Mouse (Mus musculus) hindbrain, embryonic 16.5 days (tissue): ENCODE results near the gene Ddi2. TPM values are rescaled to one million over a fixed set of nuclear protein-coding genes. Genes with fewer than 3 reads are reported as not detected.

Experiments
- ATAC-seq: fragments of 200-750 bp; cut with Nextera tagmentation; 2 replicates; pipeline ENCODE4 v1.8.0; 2017; ENCODE audit warnings: moderate TSS enrichment, moderate library complexity
- H3K27ac ChIP-seq: fragments of 300-500 bp; sonication (generic); 2 replicates; pipeline ENCODE4 v1.5.1; 2014; ENCODE audit warnings: low read depth, mild to moderate bottlenecking, control low read depth, low read length, moderate library complexity
- H3K27me3 ChIP-seq: fragments of 300-500 bp; sonication (generic); replicated peaks from 2 replicates; pipeline ENCODE4 v1.6.1; 2014; ENCODE audit warnings: low read length; ENCODE audit not compliant: control insufficient read depth, insufficient read depth
- H3K36me3 ChIP-seq: fragments of 300-500 bp; sonication (generic); 2 replicates; pipeline ENCODE4 v1.6.1; 2014; ENCODE audit warnings: mild to moderate bottlenecking, low read length, moderate library complexity, mixed read lengths; ENCODE audit not compliant: control insufficient read depth, insufficient read depth
- H3K4me1 ChIP-seq: fragments of 300-500 bp; sonication (generic); 2 replicates; pipeline ENCODE4 v1.6.1; 2014; ENCODE audit warnings: low read depth, low read length; ENCODE audit not compliant: control insufficient read depth, insufficient read depth
- H3K4me2 ChIP-seq: fragments of 300-500 bp; sonication (generic); 2 replicates; pipeline ENCODE4 v1.6.1; 2014; ENCODE audit warnings: mild to moderate bottlenecking, low read length, control low read depth, moderate library complexity
- H3K4me3 ChIP-seq: fragments of 300-500 bp; sonication (generic); 2 replicates; pipeline ENCODE4 v1.5.1; 2014; ENCODE audit warnings: mild to moderate bottlenecking, low read length, control low read depth, moderate library complexity
- H3K9ac ChIP-seq: fragments of 300-500 bp; sonication (generic); 2 replicates; pipeline ENCODE4 v1.6.1; 2014; ENCODE audit warnings: low read depth, mild to moderate bottlenecking, control low read depth, low read length, moderate library complexity
- H3K9me3 ChIP-seq: fragments of 300-500 bp; sonication (generic); 2 replicates; pipeline ENCODE4 v1.6.1; 2014; ENCODE audit warnings: mild to moderate bottlenecking, low read length, moderate library complexity; ENCODE audit not compliant: control insufficient read depth
- WGBS: fragments of 180-500 bp; shearing (Covaris S2); extraction: QIAGEN DNeasy Blood & Tissue Kit; methylation state at CpG from one replicate; pipeline ENCODE4 v1.1.7; 2014; 5-methylcytosine and 5-hydroxymethylcytosine counted together
- polyA plus RNA-seq: library from polyadenylated mRNA; unstranded; fragments of >200 nt; fragmentation: Nextera tagmentation; extraction: Ambion mirVana; gene quantifications from 2 replicates; pipeline ENCODE4 v1.2.1, GENCODE M21; 2015

Ddi2 gene
- polyA plus RNA-seq, 1 experiment from 2014 or later: 11.0 TPM

- H3K4me1 ChIP-seq: no peaks in the 10 kb centered on the region; the same call in 1 of the 2 replicates
- H3K9ac ChIP-seq: no peak overlapping the region
- no peaks in the 10 kb centered on the region for H3K9me3 ChIP-seq
- H3K36me3 ChIP-seq: peaks cover 36% of the 10 kb centered on the region
- WGBS: 82% methylated on average over 8 of the region's 8 CpGs
- H3K27ac ChIP-seq: no peak overlapping the region
- no peak overlapping the region for H3K4me3 ChIP-seq
- H3K4me2 ChIP-seq: no peak overlapping the region
- no peaks in the 10 kb centered on the region for H3K27me3 ChIP-seq
- no peak for ATAC-seq
Measured at GRCm38 (mm10) chr4:141686525-141686924, 36.7 kb downstream of the Ddi2 start.

- no peaks in the 10 kb centered on the region for H3K27me3 ChIP-seq
- no peak overlapping the region for H3K9ac ChIP-seq
- H3K4me3 ChIP-seq: no peak overlapping the region
- no peak for ATAC-seq
- no peaks in the 10 kb centered on the region; the same call in 1 of the 2 replicates for H3K4me1 ChIP-seq
- no peaks in the 10 kb centered on the region for H3K9me3 ChIP-seq
- no peak overlapping the region for H3K4me2 ChIP-seq
- no peak overlapping the region for H3K27ac ChIP-seq
- peaks cover 32% of the 10 kb centered on the region for H3K36me3 ChIP-seq
- WGBS: 94% methylated on average over 3 of the region's 3 CpGs
Measured at GRCm38 (mm10) chr4:141686093-141686492, 37.1 kb downstream of the Ddi2 start.

GRCm38 (mm10) chr4:141685499-141685898 is 37.7 kb downstream of the Ddi2 start, which contains the start of gene Rsc1a1:
Rsc1a1 (minus strand) TSS chr4:141685599.
- no peak within 1 kb of the TSS for H3K9ac ChIP-seq
- no peak within 1 kb of the TSS for H3K27ac ChIP-seq
- H3K27me3 ChIP-seq: no peaks in the 10 kb centered on the region
- H3K36me3 ChIP-seq: peaks cover 27% of the 10 kb centered on the region
- WGBS: 96% methylated on average over 6 of the region's 6 CpGs
- H3K4me2 ChIP-seq: no peak within 1 kb of the TSS
- H3K9me3 ChIP-seq: no peaks in the 10 kb centered on the region
- ATAC-seq: no peak
- no peaks in the 10 kb centered on the region; the same call in 1 of the 2 replicates for H3K4me1 ChIP-seq
- no peak within 1 kb of the TSS for H3K4me3 ChIP-seq

- peaks cover 25% of the 10 kb centered on the region for H3K36me3 ChIP-seq
- H3K4me2 ChIP-seq: no peak overlapping the region
- H3K9me3 ChIP-seq: no peaks in the 10 kb centered on the region
- no peak overlapping the region for H3K27ac ChIP-seq
- ATAC-seq: no peak
- H3K4me3 ChIP-seq: no peak overlapping the region
- H3K27me3 ChIP-seq: no peaks in the 10 kb centered on the region
- 57% methylated on average over 12 of the region's 12 CpGs for WGBS
- H3K4me1 ChIP-seq: no peaks in the 10 kb centered on the region; the same call in 1 of the 2 replicates
- H3K9ac ChIP-seq: no peak overlapping the region
Measured at GRCm38 (mm10) chr4:141682706-141683230, 40.5 kb downstream of the Ddi2 start.

GRCm38 (mm10) chr4:141681767-141682166 is 41.5 kb downstream of the Ddi2 start:
- Histone ChIP-seq H3K4me2 (no peak overlapping the region), H3K4me1 (no peaks in the 10 kb centered on the region; the same call in 1 of the 2 replicates), H3K9me3 (no peaks in the 10 kb centered on the region), H3K27me3 (no peaks in the 10 kb centered on the region), H3K36me3 (peaks cover 21% of the 10 kb centered on the region), H3K9ac (no peak overlapping the region), H3K27ac (no peak overlapping the region), H3K4me3 (no peak overlapping the region)
- WGBS: 65% methylated on average over 7 of the region's 7 CpGs
- ATAC-seq: no peak

- no peak for ATAC-seq
- H3K36me3 ChIP-seq: peaks cover 15% of the 10 kb centered on the region
- no peaks in the 10 kb centered on the region; the same call in 1 of the 2 replicates for H3K4me1 ChIP-seq
- H3K9me3 ChIP-seq: no peaks in the 10 kb centered on the region
- H3K27me3 ChIP-seq: no peaks in the 10 kb centered on the region
- H3K9ac ChIP-seq: no peak overlapping the region
- H3K27ac ChIP-seq: no peak overlapping the region
- H3K4me3 ChIP-seq: no peak overlapping the region
- no peak overlapping the region for H3K4me2 ChIP-seq
- WGBS: 71% methylated on average over 12 of the region's 12 CpGs
Measured at GRCm38 (mm10) chr4:141680892-141681291, 42.3 kb downstream of the Ddi2 start.

- Histone ChIP-seq H3K4me1 (no peaks in the 10 kb centered on the region; the same call in 1 of the 2 replicates), H3K27ac (no peak overlapping the region), H3K4me3 (no peak overlapping the region), H3K27me3 (no peaks in the 10 kb centered on the region), H3K9me3 (no peaks in the 10 kb centered on the region), H3K4me2 (no peak overlapping the region), H3K36me3 (peaks cover 4% of the 10 kb centered on the region; the same call in 1 of the 2 replicates), H3K9ac (no peak overlapping the region)
- 93% methylated on average over 2 of the region's 2 CpGs for WGBS
- ATAC-seq: no peak
Measured at GRCm38 (mm10) chr4:141679016-141679415, 44.2 kb downstream of the Ddi2 start.

GRCm38 (mm10) chr4:141676462-141676979 is 46.7 kb downstream of the Ddi2 start:
- H3K36me3 ChIP-seq: no peaks in the 10 kb centered on the region
- H3K4me2 ChIP-seq: no peak overlapping the region
- H3K4me1 ChIP-seq: no peaks in the 10 kb centered on the region
- no peaks in the 10 kb centered on the region for H3K27me3 ChIP-seq
- WGBS: 83% methylated on average over 5 of the region's 5 CpGs
- H3K27ac ChIP-seq: no peak overlapping the region
- no peak overlapping the region for H3K4me3 ChIP-seq
- no peak overlapping the region for H3K9ac ChIP-seq
- H3K9me3 ChIP-seq: no peaks in the 10 kb centered on the region
- ATAC-seq: no peak

GRCm38 (mm10) chr4:141672325-141672724 is 50.9 kb downstream of the Ddi2 start:
- Histone ChIP-seq H3K9ac (no peak overlapping the region), H3K27ac (no peak overlapping the region), H3K9me3 (no peaks in the 10 kb centered on the region), H3K27me3 (no peaks in the 10 kb centered on the region), H3K4me1 (no peaks in the 10 kb centered on the region), H3K36me3 (no peaks in the 10 kb centered on the region), H3K4me3 (no peak overlapping the region), H3K4me2 (no peak overlapping the region)
- WGBS: 73% methylated on average over 13 of the region's 13 CpGs
- ATAC-seq: no peak
